Mouse (Mus musculus) limb, embryonic 14.5 days (tissue): ENCODE results near the gene Bag5. TPM values are rescaled to one million over a fixed set of nuclear protein-coding genes. Genes with fewer than 3 reads are reported as not detected.

Experiments used
- ATAC-seq: fragments of 200-750 bp; cut with Nextera tagmentation; 2 replicates; pipeline ENCODE4 v1.8.0; 2017; ENCODE audit warnings: low read depth, moderate number of reproducible peaks, moderate TSS enrichment; ENCODE audit not compliant: low FRiP score
- DNase-seq: peaks from one replicate; pipeline ENCODE4 v3.0.0-alpha.2; 2015; ENCODE audit warnings: low spot score
- H3K27ac ChIP-seq: fragments of 300-500 bp; sonication (generic); replicated peaks from 2 replicates; pipeline ENCODE4 v1.5.1; 2014; ENCODE audit warnings: low read depth, mild to moderate bottlenecking, low read length, moderate library complexity, mixed read lengths
- H3K27me3 ChIP-seq: fragments of 300-500 bp; sonication (generic); 2 replicates; pipeline ENCODE4 v1.6.1; 2014; ENCODE audit warnings: low read length, mixed read lengths; ENCODE audit not compliant: control insufficient read depth, insufficient read depth
- H3K36me3 ChIP-seq: fragments of 300-500 bp; sonication (generic); 2 replicates; pipeline ENCODE4 v1.6.1; 2014; ENCODE audit warnings: mild to moderate bottlenecking, low read length, moderate library complexity, mixed read lengths; ENCODE audit not compliant: control insufficient read depth, insufficient read depth
- H3K4me1 ChIP-seq: fragments of 300-500 bp; sonication (generic); 2 replicates; pipeline ENCODE4 v1.6.1; 2014; ENCODE audit warnings: antibody characterized with exemption, low read length, mixed read lengths; ENCODE audit not compliant: control insufficient read depth, insufficient read depth
- H3K4me2 ChIP-seq: fragments of 300-500 bp; sonication (generic); replicated peaks from 2 replicates; pipeline ENCODE4 v1.6.1; 2014; ENCODE audit warnings: low read depth, mild to moderate bottlenecking, low read length, moderate library complexity; ENCODE audit not compliant: severe bottlenecking
- H3K4me3 ChIP-seq: fragments of 300-500 bp; sonication (generic); replicated peaks from 2 replicates; pipeline ENCODE4 v1.5.1; 2014; ENCODE audit warnings: low read length
- H3K9ac ChIP-seq: fragments of 300-500 bp; sonication (generic); 2 replicates; pipeline ENCODE4 v1.6.1; 2014; ENCODE audit warnings: mild to moderate bottlenecking, low read depth, low read length, moderate library complexity; ENCODE audit not compliant: severe bottlenecking
- H3K9me3 ChIP-seq: fragments of 300-500 bp; sonication (generic); 2 replicates; pipeline ENCODE4 v1.6.1; 2016; ENCODE audit warnings: low read length; ENCODE audit not compliant: control insufficient read depth
- POLR2A ChIP-seq: fragments of 200-500 bp; IDR thresholded peaks from 2 replicates; pipeline ENCODE4 v1.8.0; 2012; ENCODE audit warnings: inconsistent platforms, mild to moderate bottlenecking, moderate library complexity, borderline replicate concordance; ENCODE audit not compliant: insufficient read depth, insufficient read length; ENCODE audit errors: extremely low read depth
- WGBS: fragments of 180-500 bp; shearing (Covaris S2); extraction: QIAGEN DNeasy Blood & Tissue Kit; methylation state at CpG from one replicate; pipeline ENCODE4 v1.1.7; 2014; 5-methylcytosine and 5-hydroxymethylcytosine counted together
- polyA plus RNA-seq, 2 experiments: library from polyadenylated mRNA; depleted of rRNA in 1 of 2; stranded (reverse) in 1 of 2; unstranded in 1 of 2; fragments of >200 nt; fragmentation: Nextera tagmentation in 1 of 2; extraction: Ambion mirVana in 1 of 2; gene quantifications; 2 replicates each; pipeline versions ENCODE4 v1.2.1 to v1.2.3; 2012 to 2014

The Bag5 gene
- polyA plus RNA-seq, 2 experiments: 37.2 to 61.2 TPM

- Histone ChIP-seq H3K27ac (no peak overlapping the region), H3K4me1 (peaks cover 15% of the 10 kb centered on the region; the same call in 1 of the 2 replicates), H3K9me3 (no peaks in the 10 kb centered on the region), H3K9ac (peak overlapping the region; percentile 87), H3K4me2 (peak overlapping the region; percentile 99), H3K36me3 (peaks cover 6% of the 10 kb centered on the region; the same call in 1 of the 2 replicates), H3K27me3 (no peaks in the 10 kb centered on the region), H3K4me3 (peak overlapping the region; percentile 90)
- no peak for TF ChIP-seq POLR2A
- DNase-seq: no peak
- no peak for ATAC-seq
- WGBS: 32% methylated on average over 10 of the region's 10 CpGs
Observed at GRCm38 (mm10) chr12:111757561-111758325, 44.7 kb upstream of the Bag5 start.

DNA sequence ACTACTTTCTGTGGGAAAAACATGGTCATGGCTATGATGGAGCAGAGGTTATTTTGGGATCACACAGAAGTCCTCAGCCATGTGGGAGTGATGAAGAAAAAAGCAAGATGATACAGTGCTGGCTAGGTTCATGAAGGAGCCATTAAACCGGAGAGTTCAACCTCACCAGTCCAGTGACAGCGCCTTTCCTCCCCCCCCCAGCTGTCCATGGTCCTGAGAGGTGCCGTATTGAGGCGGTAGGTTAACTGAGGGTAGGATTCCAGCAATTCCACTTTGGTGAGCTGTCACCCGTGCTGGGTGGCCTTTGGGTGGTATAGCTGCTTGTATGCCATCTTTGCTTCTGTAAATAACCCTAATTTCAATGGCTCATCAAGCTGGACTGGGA, 43.6 kb upstream of the Bag5 start:
- no peak overlapping the region for H3K27ac ChIP-seq
- H3K4me1 ChIP-seq: peaks cover 15% of the 10 kb centered on the region; the same call in 1 of the 2 replicates
- DNase-seq: no peak
- 39% methylated on average over 5 of the region's 5 CpGs for WGBS
- H3K4me3 ChIP-seq: no peak overlapping the region
- H3K4me2 ChIP-seq: no peak overlapping the region
- ATAC-seq: no peak
- no peak for TF ChIP-seq POLR2A
- no peaks in the 10 kb centered on the region for H3K27me3 ChIP-seq
- no peak overlapping the region for H3K9ac ChIP-seq
- H3K36me3 ChIP-seq: no peaks in the 10 kb centered on the region
- no peaks in the 10 kb centered on the region for H3K9me3 ChIP-seq

DNA sequence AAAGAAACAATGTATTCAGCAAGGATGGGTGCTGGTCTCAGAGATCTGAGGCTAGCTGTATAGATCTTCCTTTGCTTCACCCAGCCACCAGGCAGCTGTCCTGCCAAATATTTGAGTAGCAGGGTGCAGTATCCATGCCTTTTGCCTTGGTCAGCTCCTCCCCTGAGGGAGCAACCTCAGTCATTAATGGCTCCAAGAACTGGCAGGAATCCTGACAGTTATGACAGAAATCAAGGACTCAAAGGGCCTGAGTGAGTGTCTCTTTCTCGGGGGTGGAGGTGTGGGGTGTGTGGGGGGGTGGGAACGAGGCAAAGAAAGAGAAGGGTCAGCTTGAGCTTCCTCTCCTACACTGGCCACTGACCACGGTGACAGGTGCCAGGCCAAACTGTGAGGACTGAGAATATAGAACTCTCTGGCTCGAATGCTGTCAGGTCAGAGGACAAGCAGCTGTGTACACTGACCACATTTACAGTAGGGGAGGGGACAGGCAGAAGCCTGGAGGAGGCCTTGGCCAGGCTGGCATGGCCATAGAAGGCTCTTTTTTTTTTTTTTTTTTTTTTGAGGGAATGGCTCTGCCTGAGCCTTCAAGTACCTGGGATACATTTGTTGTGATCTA, 43.1 kb upstream of the Bag5 start:
- Histone ChIP-seq H3K4me1 (peaks cover 15% of the 10 kb centered on the region; the same call in 1 of the 2 replicates), H3K9ac (no peak overlapping the region), H3K36me3 (no peaks in the 10 kb centered on the region), H3K4me2 (no peak overlapping the region), H3K9me3 (no peaks in the 10 kb centered on the region), H3K27ac (no peak overlapping the region), H3K4me3 (no peak overlapping the region), H3K27me3 (no peaks in the 10 kb centered on the region)
- 68% methylated on average over 4 of the region's 4 CpGs for WGBS
- no peak for TF ChIP-seq POLR2A
- DNase-seq: no peak
- ATAC-seq: no peak

GRCm38 (mm10) chr12:111755231-111755630, 42.2 kb upstream of the Bag5 start:
- no peak overlapping the region for H3K9ac ChIP-seq
- H3K4me1 ChIP-seq: peaks cover 14% of the 10 kb centered on the region; the same call in 1 of the 2 replicates
- H3K27ac ChIP-seq: no peak overlapping the region
- no peak for ATAC-seq
- H3K9me3 ChIP-seq: no peaks in the 10 kb centered on the region
- no peak overlapping the region for H3K4me2 ChIP-seq
- no peak overlapping the region for H3K4me3 ChIP-seq
- whole genome bisulfite sequencing: 52% methylated on average over 2 of the region's 2 CpGs
- no peaks in the 10 kb centered on the region for H3K27me3 ChIP-seq
- H3K36me3 ChIP-seq: no peaks in the 10 kb centered on the region
- no peak for DNase-seq
- no peak for TF ChIP-seq POLR2A

GRCm38 (mm10) chr12:111754710-111755109, 41.7 kb upstream of the Bag5 start:
- DNase-seq (no peak), ATAC-seq (no peak)
- TF ChIP-seq POLR2A: no peak

More at GRCm38 (mm10) chr12:111754710-111755109, 41.7 kb upstream of the Bag5 start:
- no peaks in the 10 kb centered on the region for H3K27me3 ChIP-seq
- no peaks in the 10 kb centered on the region for H3K36me3 ChIP-seq
- no peak overlapping the region for H3K4me2 ChIP-seq
- peaks cover 9% of the 10 kb centered on the region; the same call in 1 of the 2 replicates for H3K4me1 ChIP-seq
- H3K27ac ChIP-seq: no peak overlapping the region
- H3K9ac ChIP-seq: no peak overlapping the region
- H3K4me3 ChIP-seq: no peak overlapping the region
- H3K9me3 ChIP-seq: no peaks in the 10 kb centered on the region
